Mouse (Mus musculus): ENCODE data around the gene Henmt1. TPM values are rescaled to one million over a fixed set of nuclear protein-coding genes. Genes with fewer than 3 reads are reported as not detected.

Henmt1 gene
- total RNA-seq (2014; rRNA removed; ENCODE audit: low replicate concordance), result not detected in 2 replicates
- polyA plus RNA-seq (2015; fragmentation: Nextera tagmentation; extraction: Ambion mirVana), result not detected in 2 replicates

DNA sequence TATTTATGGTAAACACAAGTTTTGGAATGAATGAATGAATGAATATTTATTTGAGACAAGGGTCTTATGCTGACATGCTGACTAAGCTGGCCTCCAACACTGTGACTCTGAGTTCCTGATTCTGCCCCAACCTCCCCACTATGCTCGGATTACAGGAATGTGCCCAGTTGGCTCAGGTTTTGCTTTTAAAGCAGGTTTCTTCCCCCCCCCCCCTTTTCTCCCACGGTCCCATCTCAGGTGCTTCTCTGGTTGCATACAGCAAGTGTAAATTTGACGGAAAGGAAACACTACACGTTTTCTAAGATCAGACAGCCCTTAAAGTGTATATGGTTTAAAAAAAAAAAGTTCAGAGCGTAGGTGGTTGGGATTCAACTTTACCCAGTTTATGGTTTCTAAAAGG, at the start of gene Henmt1:
Henmt1 (plus strand) TSS at position 301 of the 400 bp plus-strand sequence.
- Histone ChIP-seq H3K4me1 (ENCODE audit: control insufficient read depth, insufficient read depth) (no peaks in the 10 kb centered on the region), H3K27me3 (ENCODE audit: control insufficient read depth, insufficient read depth, low read length) (peaks cover 6% of the 10 kb centered on the region; the same call in 1 of the 2 replicates), H3K9me3 (replicated peaks; ENCODE audit: control insufficient read depth, low read length) (no peaks in the 10 kb centered on the region), H3K9ac (replicated peaks; ENCODE audit: low read depth, low read length) (no peak within 1 kb of the TSS), H3K4me3 (ENCODE audit: low read depth, low read length) (peak within 1 kb of the TSS; percentile 26), H3K36me3 (replicated peaks; ENCODE audit: control insufficient read depth, insufficient read depth, low read length) (no peaks in the 10 kb centered on the region), H3K27ac (ENCODE audit: low read depth) (no peak within 1 kb of the TSS), H3K4me2 (ENCODE audit: low read depth, low read length) (peak within 1 kb of the TSS; percentile 52)
- WGBS, result 78% methylated on average over 5 of the region's 5 CpGs
- DNase-seq (ENCODE audit: low spot score) (no peak), ATAC-seq (ENCODE audit: insufficient read depth, low read depth) (no peak)
- TF ChIP-seq EP300 (IDR thresholded peaks at IDR 0.05; ENCODE audit: low read depth) (no peak), CTCF (IDR thresholded peaks at IDR 0.05; ENCODE audit: low read depth) (no peak)

DNA sequence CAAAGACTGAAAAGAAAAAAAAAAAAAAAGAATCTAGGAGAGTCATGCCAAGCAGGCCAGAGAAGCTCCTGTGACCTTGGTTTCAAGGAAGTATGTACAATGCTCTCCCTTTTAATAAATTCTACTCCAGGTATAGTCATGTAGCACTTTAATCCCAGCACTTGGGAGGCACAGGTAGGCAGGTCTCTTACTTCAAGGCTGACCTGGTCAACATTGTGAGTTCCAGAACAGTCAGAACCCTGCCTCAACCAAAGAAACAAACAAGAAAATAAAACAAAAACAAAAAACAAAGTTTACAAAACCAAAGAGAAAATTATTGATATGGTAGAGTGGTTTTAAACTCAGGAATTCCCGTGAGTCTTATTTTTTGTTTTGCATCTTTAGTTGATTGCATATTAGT, 49.8 kb upstream of the Henmt1 start, which contains the start of gene Fndc7:
Fndc7 (minus strand) TSS at position 101 of the 400 bp plus-strand sequence.
- no peak within 1 kb of the TSS for H3K4me2 ChIP-seq (ENCODE audit: low read depth, low read length)
- peaks cover 17% of the 10 kb centered on the region for H3K4me1 ChIP-seq (ENCODE audit: control insufficient read depth, insufficient read depth)
- no peak within 1 kb of the TSS for H3K4me3 ChIP-seq (ENCODE audit: low read depth, low read length)
- TF ChIP-seq EP300 (IDR thresholded peaks at IDR 0.05; ENCODE audit: low read depth), result no peak
- no peak for TF ChIP-seq CTCF (IDR thresholded peaks at IDR 0.05; ENCODE audit: low read depth)
- no peaks in the 10 kb centered on the region for H3K9me3 ChIP-seq (replicated peaks; ENCODE audit: control insufficient read depth, low read length)
- no peaks in the 10 kb centered on the region for H3K27me3 ChIP-seq (ENCODE audit: control insufficient read depth, insufficient read depth, low read length)
- H3K9ac ChIP-seq (replicated peaks; ENCODE audit: low read depth, low read length), result no peak within 1 kb of the TSS
- no peaks in the 10 kb centered on the region for H3K36me3 ChIP-seq (replicated peaks; ENCODE audit: control insufficient read depth, insufficient read depth, low read length)
- DNase-seq (ENCODE audit: low spot score) (no peak), ATAC-seq (ENCODE audit: insufficient read depth, low read depth) (no peak)
- H3K27ac ChIP-seq (ENCODE audit: low read depth), result no peak within 1 kb of the TSS
- WGBS, result 93% methylated on average over 1 of the region's 1 CpGs

DNA sequence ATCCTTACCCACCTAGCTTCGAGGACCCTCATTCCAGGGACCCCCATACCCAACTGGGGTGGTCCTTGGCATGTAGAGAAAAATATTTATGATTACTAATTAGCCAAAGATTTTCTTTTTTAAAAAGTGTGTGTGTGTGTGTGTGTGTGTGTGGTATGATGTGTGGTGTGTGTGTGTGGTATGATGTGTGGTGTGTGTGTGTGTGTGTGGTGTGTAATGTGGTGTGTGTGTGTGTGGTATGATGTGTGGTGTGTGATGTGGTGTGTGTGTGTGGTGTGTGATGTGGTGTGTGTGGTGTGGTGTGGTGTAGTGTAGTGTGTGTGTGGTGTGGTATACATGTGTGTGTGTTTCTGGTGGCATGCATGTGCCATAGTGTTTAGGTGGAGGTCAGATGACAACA, 47.6 kb upstream of the Henmt1 start:
- H3K27ac ChIP-seq (ENCODE audit: low read depth), result no peak overlapping the region
- no peaks in the 10 kb centered on the region for H3K9me3 ChIP-seq (replicated peaks; ENCODE audit: control insufficient read depth, low read length)
- ATAC-seq (ENCODE audit: insufficient read depth, low read depth), result no peak
- H3K4me1 ChIP-seq (ENCODE audit: control insufficient read depth, insufficient read depth), result no peaks in the 10 kb centered on the region
- TF ChIP-seq CTCF (IDR thresholded peaks at IDR 0.05; ENCODE audit: low read depth) (no peak), EP300 (IDR thresholded peaks at IDR 0.05; ENCODE audit: low read depth) (no peak)
- H3K4me3 ChIP-seq (ENCODE audit: low read depth, low read length), result no peak overlapping the region
- H3K27me3 ChIP-seq (ENCODE audit: control insufficient read depth, insufficient read depth, low read length), result no peaks in the 10 kb centered on the region
- H3K9ac ChIP-seq (replicated peaks; ENCODE audit: low read depth, low read length), result no peak overlapping the region
- 64% methylated on average over 1 of the region's 1 CpGs for WGBS
- DNase-seq (ENCODE audit: low spot score), result no peak
- H3K4me2 ChIP-seq (ENCODE audit: low read depth, low read length), result no peak overlapping the region
- H3K36me3 ChIP-seq (replicated peaks; ENCODE audit: control insufficient read depth, insufficient read depth, low read length), result no peaks in the 10 kb centered on the region

DNA sequence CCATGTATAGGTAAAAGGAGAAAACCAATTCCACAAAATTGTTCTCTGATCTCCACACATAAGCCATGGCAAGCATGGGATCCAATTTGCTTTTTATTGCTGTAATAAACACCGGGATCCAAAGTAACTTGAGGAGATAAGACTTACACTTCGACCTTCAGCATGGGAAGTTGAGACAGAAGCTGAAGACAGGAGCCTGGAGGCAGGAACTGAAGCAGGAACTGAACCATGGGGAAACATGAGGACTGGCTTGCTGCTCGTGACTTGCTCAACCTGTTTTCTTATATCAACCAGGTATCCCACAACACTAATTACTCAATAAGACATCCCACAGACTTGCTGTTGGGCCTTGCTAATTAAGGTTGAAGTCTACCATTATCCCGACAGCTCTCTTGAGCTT, 46.8 kb upstream of the Henmt1 start:
- no peak overlapping the region for H3K9ac ChIP-seq (replicated peaks; ENCODE audit: low read depth, low read length)
- H3K4me1 ChIP-seq (ENCODE audit: control insufficient read depth, insufficient read depth), result no peaks in the 10 kb centered on the region
- 58% methylated on average over 4 of the region's 4 CpGs for whole genome bisulfite sequencing
- no peak for DNase-seq (ENCODE audit: low spot score)
- no peak overlapping the region for H3K27ac ChIP-seq (ENCODE audit: low read depth)
- ATAC-seq (ENCODE audit: insufficient read depth, low read depth), result no peak
- no peak overlapping the region for H3K4me3 ChIP-seq (ENCODE audit: low read depth, low read length)
- no peaks in the 10 kb centered on the region for H3K9me3 ChIP-seq (replicated peaks; ENCODE audit: control insufficient read depth, low read length)
- no peaks in the 10 kb centered on the region for H3K36me3 ChIP-seq (replicated peaks; ENCODE audit: control insufficient read depth, insufficient read depth, low read length)
- no peak overlapping the region for H3K4me2 ChIP-seq (ENCODE audit: low read depth, low read length)
- no peaks in the 10 kb centered on the region for H3K27me3 ChIP-seq (ENCODE audit: control insufficient read depth, insufficient read depth, low read length)
- TF ChIP-seq CTCF (IDR thresholded peaks at IDR 0.05; ENCODE audit: low read depth) (no peak), EP300 (IDR thresholded peaks at IDR 0.05; ENCODE audit: low read depth) (no peak)

DNA sequence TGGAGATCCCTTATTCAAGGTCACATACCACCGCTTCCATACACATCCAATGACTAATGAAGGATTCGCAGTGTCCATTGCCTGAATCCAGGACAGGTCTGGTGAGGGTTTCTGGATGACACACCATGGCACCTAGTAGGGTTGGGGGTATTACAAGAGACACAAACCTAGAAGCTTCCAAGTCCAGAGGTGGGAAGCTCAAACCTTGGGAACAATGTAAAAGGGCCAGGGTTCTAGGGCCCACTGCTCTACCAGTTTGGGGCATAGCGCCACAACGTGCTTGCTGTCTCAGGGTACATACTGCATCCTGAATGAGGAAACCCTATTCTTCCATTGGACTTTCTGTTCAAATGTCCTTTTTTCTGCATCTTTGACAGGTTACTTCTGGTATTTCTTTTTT, 41.0 kb upstream of the Henmt1 start:
- WGBS, result 95% methylated on average over 4 of the region's 4 CpGs
- Histone ChIP-seq H3K36me3 (replicated peaks; ENCODE audit: control insufficient read depth, insufficient read depth, low read length) (peaks cover 12% of the 10 kb centered on the region), H3K4me3 (ENCODE audit: low read depth, low read length) (no peak overlapping the region), H3K9ac (replicated peaks; ENCODE audit: low read depth, low read length) (no peak overlapping the region), H3K4me2 (ENCODE audit: low read depth, low read length) (no peak overlapping the region), H3K27me3 (ENCODE audit: control insufficient read depth, insufficient read depth, low read length) (no peaks in the 10 kb centered on the region), H3K27ac (ENCODE audit: low read depth) (no peak overlapping the region), H3K4me1 (ENCODE audit: control insufficient read depth, insufficient read depth) (no peaks in the 10 kb centered on the region), H3K9me3 (replicated peaks; ENCODE audit: control insufficient read depth, low read length) (no peaks in the 10 kb centered on the region)
- TF ChIP-seq CTCF (IDR thresholded peaks at IDR 0.05; ENCODE audit: low read depth) (no peak), EP300 (IDR thresholded peaks at IDR 0.05; ENCODE audit: low read depth) (no peak)
- no peak for DNase-seq (ENCODE audit: low spot score)
- no peak for ATAC-seq (ENCODE audit: insufficient read depth, low read depth)

DNA sequence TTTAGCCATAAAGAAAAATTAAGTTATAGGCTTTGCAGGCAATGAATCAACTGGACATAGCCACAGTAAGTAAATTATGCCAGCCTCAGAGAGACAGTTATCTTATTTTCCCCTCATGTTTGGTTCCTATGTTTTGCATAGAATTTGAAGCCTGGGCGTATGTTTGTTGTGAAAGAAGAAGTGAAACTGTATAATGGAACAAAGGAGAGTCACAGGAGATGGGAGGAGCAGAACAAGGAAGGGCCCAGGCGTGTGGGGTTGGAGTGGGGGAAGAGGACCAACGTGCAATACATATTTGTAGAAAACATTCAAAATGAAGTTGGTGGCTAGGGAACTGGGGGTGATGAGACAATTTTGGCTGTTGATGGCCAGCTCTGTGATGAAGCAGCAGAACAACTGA, 39.5 kb upstream of the Henmt1 start:
- no peak for DNase-seq (ENCODE audit: low spot score)
- no peak for TF ChIP-seq CTCF (IDR thresholded peaks at IDR 0.05; ENCODE audit: low read depth)
- no peak for TF ChIP-seq EP300 (IDR thresholded peaks at IDR 0.05; ENCODE audit: low read depth)

More for the DNA sequence above, 39.5 kb upstream of the Henmt1 start:
- no peaks in the 10 kb centered on the region for H3K27me3 ChIP-seq (ENCODE audit: control insufficient read depth, insufficient read depth, low read length)
- no peaks in the 10 kb centered on the region for H3K4me1 ChIP-seq (ENCODE audit: control insufficient read depth, insufficient read depth)
- no peak for ATAC-seq (ENCODE audit: insufficient read depth, low read depth)
- H3K9me3 ChIP-seq (replicated peaks; ENCODE audit: control insufficient read depth, low read length), result no peaks in the 10 kb centered on the region
- H3K4me3 ChIP-seq (ENCODE audit: low read depth, low read length), result no peak overlapping the region
- no peak overlapping the region for H3K27ac ChIP-seq (ENCODE audit: low read depth)
- no peak overlapping the region for H3K9ac ChIP-seq (replicated peaks; ENCODE audit: low read depth, low read length)
- WGBS, result 68% methylated on average over 3 of the region's 3 CpGs
- no peak overlapping the region for H3K4me2 ChIP-seq (ENCODE audit: low read depth, low read length)
- peaks cover 27% of the 10 kb centered on the region for H3K36me3 ChIP-seq (replicated peaks; ENCODE audit: control insufficient read depth, insufficient read depth, low read length)
